Mouse (Mus musculus) E14TG2a.4 (cell line): ENCODE measurements around the gene Fam187a.

Source experiments
- CTCF ChIP-seq: conservative IDR thresholded peaks from 2 replicates; pipeline ENCODE4 v1.5.1; 2014; ENCODE audit warnings: low read length
- NANOG ChIP-seq: IDR thresholded peaks from 2 replicates; pipeline ENCODE4 v1.6.1; 2014; ENCODE audit warnings: borderline replicate concordance, low read length, mixed read lengths

- TF ChIP-seq CTCF (no peak), NANOG (no peak)
Observed at GRCm38 (mm10) chr11:102845926-102846325, 39.0 kb upstream of the Fam187a start.
